Mouse (Mus musculus): Measurements from ENCODE around the gene Lck. TPM values are rescaled to one million over a fixed set of nuclear protein-coding genes. Genes with fewer than 3 reads are reported as not detected.
"Not testable (repeated sequence)": the region's sequence is repeated elsewhere in the genome, so short reads cannot be mapped to it uniquely, and the experiment has no call there.

The Lck gene
- polyA plus RNA-seq, 1 experiment: 1.7 TPM

- no peak for TF ChIP-seq GATA1 (IDR thresholded peaks at IDR 0.05; ENCODE audit: borderline replicate concordance, low read length)
- no peak for TF ChIP-seq FLI1 (IDR thresholded peaks at IDR 0.05; ENCODE audit: low read length)
These were observed 30.8 kb downstream of the Lck start, which contains the start of gene Hdac1 for GRCm38 (mm10) chr4:129542592-129543141. TSS of gene Hdac1 (minus strand) at chr4:129542713.

GRCm38 (mm10) chr4:129541868-129542591 is 31.4 kb downstream of the Lck start:
- no peaks in the 10 kb centered on the region for H3K9me3 ChIP-seq
- peaks cover 39% of the 10 kb centered on the region for H3K4me1 ChIP-seq
- H3K36me3 ChIP-seq (replicated peaks; ENCODE audit: low read length): peaks cover 28% of the 10 kb centered on the region
- H3K4me3 ChIP-seq (replicated peaks): peak overlapping the region; percentile 98
- no peaks in the 10 kb centered on the region for H3K27me3 ChIP-seq (replicated peaks)
- TF ChIP-seq GATA1 (IDR thresholded peaks at IDR 0.05; ENCODE audit: borderline replicate concordance, low read length) (no peak), FLI1 (IDR thresholded peaks at IDR 0.05; ENCODE audit: low read length) (no peak)

More at GRCm38 (mm10) chr4:129542592-129543141, 30.8 kb downstream of the Lck start, which contains the start of gene Hdac1:
- H3K4me3 ChIP-seq (replicated peaks): peak within 1 kb of the TSS; percentile 98
- H3K27me3 ChIP-seq (replicated peaks): no peaks in the 10 kb centered on the region
- H3K9me3 ChIP-seq: no peaks in the 10 kb centered on the region
- H3K4me1 ChIP-seq: peaks cover 38% of the 10 kb centered on the region
- H3K36me3 ChIP-seq (replicated peaks; ENCODE audit: low read length): peaks cover 23% of the 10 kb centered on the region

DNA sequence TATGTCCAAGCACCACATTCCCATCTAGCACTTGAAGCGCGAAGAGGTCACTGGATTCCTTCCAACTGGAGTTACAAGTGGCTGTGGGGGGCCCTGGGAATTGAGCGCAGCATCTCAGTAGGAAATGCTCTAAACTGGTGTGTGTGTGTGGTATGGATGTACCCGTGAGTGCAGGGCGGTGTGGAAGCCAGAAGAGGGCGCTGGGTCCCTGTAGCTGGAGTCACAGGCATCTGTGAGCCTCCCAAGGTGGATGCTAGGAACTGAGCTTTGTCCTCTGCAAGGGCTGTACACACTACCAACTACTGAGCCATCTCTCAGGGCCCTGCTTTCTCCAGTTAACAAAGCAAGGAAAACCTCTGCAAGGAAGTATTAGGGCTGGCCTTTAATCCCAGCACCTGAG is 33.4 kb downstream of the Lck start:
- H3K4me3 ChIP-seq (replicated peaks): peak overlapping the region; percentile 50
- H3K9me3 ChIP-seq: no peaks in the 10 kb centered on the region
- H3K4me1 ChIP-seq: peaks cover 42% of the 10 kb centered on the region
- no peaks in the 10 kb centered on the region for H3K27me3 ChIP-seq (replicated peaks)
- TF ChIP-seq FLI1 (IDR thresholded peaks at IDR 0.05; ENCODE audit: low read length) (no peak), GATA1 (IDR thresholded peaks at IDR 0.05; ENCODE audit: borderline replicate concordance, low read length) (no peak)
- peaks cover 44% of the 10 kb centered on the region for H3K36me3 ChIP-seq (replicated peaks; ENCODE audit: low read length)

DNA sequence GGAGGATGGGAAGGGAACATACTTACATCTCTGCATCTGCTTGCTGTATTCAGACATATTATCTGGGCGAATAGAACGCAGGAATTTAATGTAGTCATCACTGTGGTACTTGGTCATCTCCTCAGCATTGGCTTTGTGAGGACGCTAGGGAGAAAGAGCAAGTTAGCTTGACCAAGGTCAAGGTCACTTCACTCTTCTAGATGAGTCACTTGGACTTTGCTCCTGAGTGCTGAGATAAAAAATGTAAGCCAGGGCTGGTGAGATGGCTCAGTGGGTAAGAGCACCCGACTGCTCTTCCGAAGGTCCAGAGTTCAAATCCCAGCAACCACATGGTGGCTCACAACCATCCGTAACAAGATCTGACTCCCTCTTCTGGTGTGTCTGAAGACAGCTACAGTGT is 44.5 kb downstream of the Lck start:
- peaks cover 74% of the 10 kb centered on the region for H3K36me3 ChIP-seq (replicated peaks; ENCODE audit: low read length)

DNA sequence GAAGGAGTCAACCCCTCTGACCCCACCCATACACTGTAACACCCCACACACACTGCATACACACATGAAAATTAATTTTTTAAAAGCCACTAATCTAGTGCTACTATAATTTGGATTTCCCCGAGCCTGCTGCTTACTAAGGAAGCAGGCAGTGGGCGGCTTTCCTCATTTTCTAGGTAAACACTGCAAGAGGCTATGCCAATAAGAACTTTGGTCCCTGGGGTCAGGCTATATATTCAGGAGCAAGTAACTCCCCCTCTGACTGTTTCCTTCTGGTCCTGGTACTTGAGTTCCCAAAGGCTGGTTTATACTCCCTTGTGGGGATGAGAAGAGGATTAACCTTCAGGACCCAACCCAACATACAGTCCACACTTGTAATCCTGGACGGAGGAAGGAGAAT is 47.6 kb downstream of the Lck start:
- Histone ChIP-seq H3K9me3 (peaks cover 4% of the 10 kb centered on the region; the same call in 1 of the 2 replicates), H3K27me3 (replicated peaks) (no peaks in the 10 kb centered on the region), H3K36me3 (replicated peaks; ENCODE audit: low read length) (peaks cover 81% of the 10 kb centered on the region), H3K4me1 (peaks cover 4% of the 10 kb centered on the region), H3K4me3 (replicated peaks) (no peak overlapping the region)
- TF ChIP-seq FLI1 (IDR thresholded peaks at IDR 0.05; ENCODE audit: low read length) (no peak), GATA1 (IDR thresholded peaks at IDR 0.05; ENCODE audit: borderline replicate concordance, low read length) (no peak)

More for the DNA sequence above, 44.5 kb downstream of the Lck start:
- not testable (repeated sequence) for H3K4me1 ChIP-seq; H3K27me3 ChIP-seq (replicated peaks); H3K9me3 ChIP-seq; H3K4me3 ChIP-seq (replicated peaks)

GRCm38 (mm10) chr4:129525338-129525737 is 48.1 kb downstream of the Lck start:
- Histone ChIP-seq H3K27me3 (replicated peaks) (no peaks in the 10 kb centered on the region), H3K9me3 (peaks cover 4% of the 10 kb centered on the region; the same call in 1 of the 2 replicates), H3K4me3 (replicated peaks) (no peak overlapping the region), H3K36me3 (replicated peaks; ENCODE audit: low read length) (peaks cover 80% of the 10 kb centered on the region), H3K4me1 (peaks cover 4% of the 10 kb centered on the region)
- TF ChIP-seq GATA1 (IDR thresholded peaks at IDR 0.05; ENCODE audit: borderline replicate concordance, low read length) (no peak), FLI1 (IDR thresholded peaks at IDR 0.05; ENCODE audit: low read length) (no peak)

GRCm38 (mm10) chr4:129518519-129518918 is 54.9 kb downstream of the Lck start:
- TF ChIP-seq GATA1 (IDR thresholded peaks at IDR 0.05; ENCODE audit: borderline replicate concordance, low read length) (no peak), FLI1 (IDR thresholded peaks at IDR 0.05; ENCODE audit: low read length) (no peak)
- Histone ChIP-seq H3K27me3 (replicated peaks) (peaks cover 11% of the 10 kb centered on the region), H3K9me3 (peaks cover 4% of the 10 kb centered on the region; the same call in 1 of the 2 replicates), H3K4me3 (replicated peaks) (no peak overlapping the region), H3K4me1 (peaks cover 12% of the 10 kb centered on the region), H3K36me3 (replicated peaks; ENCODE audit: low read length) (peaks cover 72% of the 10 kb centered on the region)

DNA sequence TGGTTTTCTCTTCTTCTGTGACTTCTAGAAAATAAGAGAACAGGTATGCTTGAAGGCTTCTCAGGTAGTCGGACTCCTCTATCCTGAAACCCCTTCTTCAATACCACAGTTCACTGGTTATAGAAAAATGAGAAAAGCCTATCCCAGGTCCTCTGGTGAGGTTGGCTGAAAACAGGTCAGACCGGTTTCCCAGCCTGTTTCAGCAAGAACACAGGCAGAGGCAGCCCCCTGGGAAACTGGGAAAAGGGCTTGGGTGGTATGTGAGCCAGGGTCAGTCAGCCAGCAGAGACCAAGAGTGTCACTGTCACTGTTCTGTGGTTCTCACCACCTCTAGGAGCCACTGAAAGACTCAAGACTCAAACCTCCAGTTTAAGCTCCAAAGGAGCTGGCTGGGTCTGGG is 56.5 kb downstream of the Lck start:
- H3K27me3 ChIP-seq (replicated peaks): peaks cover 25% of the 10 kb centered on the region
- TF ChIP-seq GATA1 (IDR thresholded peaks at IDR 0.05; ENCODE audit: borderline replicate concordance, low read length) (no peak), FLI1 (IDR thresholded peaks at IDR 0.05; ENCODE audit: low read length) (no peak)
- H3K4me1 ChIP-seq: peaks cover 19% of the 10 kb centered on the region
- H3K36me3 ChIP-seq (replicated peaks; ENCODE audit: low read length): peaks cover 56% of the 10 kb centered on the region
- H3K9me3 ChIP-seq: peaks cover 4% of the 10 kb centered on the region; the same call in 1 of the 2 replicates
- no peak overlapping the region for H3K4me3 ChIP-seq (replicated peaks)

- Histone ChIP-seq H3K4me3 (replicated peaks) (peak overlapping the region; percentile 91), H3K27me3 (replicated peaks) (peaks cover 45% of the 10 kb centered on the region), H3K9me3 (no peaks in the 10 kb centered on the region), H3K4me1 (peaks cover 19% of the 10 kb centered on the region), H3K36me3 (replicated peaks; ENCODE audit: low read length) (peaks cover 32% of the 10 kb centered on the region)
- TF ChIP-seq GATA1 (IDR thresholded peaks at IDR 0.05; ENCODE audit: borderline replicate concordance, low read length) (no peak), FLI1 (IDR thresholded peaks at IDR 0.05; ENCODE audit: low read length) (no peak)
These were observed 59.0 kb downstream of the Lck start for GRCm38 (mm10) chr4:129514300-129514898.

DNA sequence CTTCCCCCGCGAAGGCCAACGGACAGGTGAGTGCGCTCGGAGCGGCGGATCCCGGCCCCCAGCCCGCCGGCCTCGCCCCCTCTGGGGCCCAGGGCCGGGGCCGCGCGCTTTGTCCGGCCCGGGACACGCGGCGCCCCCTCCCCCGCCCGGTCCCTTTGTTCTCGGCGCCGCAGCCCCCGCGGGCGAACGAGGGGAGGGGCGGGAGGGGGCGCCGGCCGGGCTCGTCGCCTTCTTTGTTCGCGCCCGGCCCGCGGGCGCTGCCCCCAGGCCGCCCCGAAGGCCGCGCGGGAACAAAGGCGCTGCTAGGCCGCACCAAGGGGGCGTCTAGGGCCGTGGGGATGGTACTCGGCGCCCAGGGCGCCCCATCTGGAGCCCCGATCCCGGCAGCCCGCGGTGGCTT is 59.5 kb downstream of the Lck start:
- Histone ChIP-seq H3K4me3 (replicated peaks) (peak overlapping the region; percentile 91), H3K4me1 (peaks cover 23% of the 10 kb centered on the region), H3K9me3 (no peaks in the 10 kb centered on the region), H3K36me3 (replicated peaks; ENCODE audit: low read length) (peaks cover 28% of the 10 kb centered on the region), H3K27me3 (replicated peaks) (peaks cover 50% of the 10 kb centered on the region)
- TF ChIP-seq GATA1 (IDR thresholded peaks at IDR 0.05; ENCODE audit: borderline replicate concordance, low read length) (no peak), FLI1 (IDR thresholded peaks at IDR 0.05; ENCODE audit: low read length) (no peak)
